Mouse (Mus musculus) cerebellum, adult 2 months (tissue): ENCODE results near the gene Tle3.

Experiments
- CTCF ChIP-seq: fragments of 200-500 bp; IDR thresholded peaks from 2 replicates; pipeline ENCODE4 v1.5.1; 2011; ENCODE audit warnings: low read depth, mild to moderate bottlenecking, control low read depth, low read length, moderate library complexity, borderline replicate concordance; ENCODE audit not compliant: insufficient read depth
- POLR2A ChIP-seq: fragments of 200-500 bp; IDR thresholded peaks from 2 replicates; pipeline ENCODE4 v1.6.1; 2011; ENCODE audit warnings: low read length, control low read depth, borderline replicate concordance; ENCODE audit not compliant: insufficient read depth

GRCm38 (mm10) chr9:61441206-61441913, 69.2 kb downstream of the Tle3 start:
- TF ChIP-seq POLR2A (no peak), CTCF (no peak)
